Mouse (Mus musculus): ENCODE measurements around the gene D330020A13Rik. TPM values are rescaled to one million over a fixed set of nuclear protein-coding genes. Genes with fewer than 3 reads are reported as not detected.
A peak's percentile ranks its signal among the peaks of the same experiment; 100 is the strongest.
"Not testable (repeated sequence)": the region's sequence is repeated elsewhere in the genome, so short reads cannot be mapped to it uniquely, and the experiment has no call there.

D330020A13Rik gene
- polyA plus RNA-seq, 1 experiment from 2014 or later, result 0.40 TPM

DNA sequence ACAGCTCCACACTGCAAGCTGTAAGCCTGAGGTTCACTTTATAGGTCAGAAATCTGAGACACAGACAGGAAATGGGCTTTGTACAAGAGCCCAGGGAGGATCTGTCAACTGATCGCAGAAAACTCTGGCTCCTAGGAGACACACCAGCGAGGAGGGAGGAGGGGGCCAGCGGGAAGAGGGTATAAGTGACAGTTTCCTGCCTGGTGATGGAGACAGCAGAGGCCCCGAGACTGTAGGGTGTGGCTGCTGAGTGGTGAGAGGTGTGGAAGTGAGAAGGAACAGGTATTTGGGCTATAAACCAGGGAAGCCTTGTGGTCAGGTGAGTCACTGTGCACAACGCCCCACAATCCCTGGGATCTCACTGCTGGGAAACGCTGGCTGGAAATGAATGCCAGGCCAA lies 30.0 kb upstream of the D330020A13Rik start:
- Histone ChIP-seq H3K4me2 (replicated peaks) (no peak overlapping the region), H3K4me1 (replicated peaks) (0 out of 2 replicates have a peak, but pooled peaks cover 3% of the 10 kb centered on the region), H3K9ac (no peak overlapping the region), H3K27ac (no peak overlapping the region), H3K4me3 (replicated peaks) (no peak overlapping the region), H3K36me3 (no peaks in the 10 kb centered on the region), H3K9me3 (no peaks in the 10 kb centered on the region), H3K27me3 (replicated peaks) (no peaks in the 10 kb centered on the region)
- peak; percentile 90 for ATAC-seq
- 24% methylated on average over 6 of the region's 6 CpGs for WGBS

- Histone ChIP-seq H3K27ac (no peak overlapping the region), H3K4me1 (replicated peaks) (no peaks in the 10 kb centered on the region), H3K36me3 (no peaks in the 10 kb centered on the region), H3K9me3 (no peaks in the 10 kb centered on the region), H3K9ac (no peak overlapping the region), H3K4me3 (replicated peaks) (no peak overlapping the region), H3K27me3 (replicated peaks) (no peaks in the 10 kb centered on the region), H3K4me2 (replicated peaks) (no peak overlapping the region)
- WGBS, result 74% methylated on average over 8 of the region's 8 CpGs
- ATAC-seq, result no peak
Measured at GRCm38 (mm10) chr6:120274181-120274580, 20.0 kb upstream of the D330020A13Rik start.

DNA sequence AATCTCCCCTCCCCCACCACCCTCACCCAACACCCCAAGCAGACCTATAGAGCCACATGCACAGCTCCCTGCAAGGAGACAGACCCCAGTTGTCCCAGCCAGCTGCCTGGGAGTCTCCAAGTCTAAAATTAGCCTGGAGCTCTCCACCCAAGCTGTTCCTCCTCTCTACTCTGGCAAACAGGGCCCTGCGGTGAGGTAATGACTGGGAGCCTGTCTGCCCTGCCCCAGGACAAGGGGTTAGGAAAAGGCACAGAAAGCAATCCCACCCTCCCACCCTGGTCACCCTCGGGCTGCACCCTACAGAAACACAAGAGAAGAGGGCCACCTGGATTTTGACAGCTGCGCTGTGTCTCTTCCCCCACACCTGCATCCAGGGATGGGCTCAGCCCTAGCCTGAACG lies 19.3 kb upstream of the D330020A13Rik start:
- Histone ChIP-seq H3K4me2 (replicated peaks) (no peak overlapping the region), H3K9me3 (no peaks in the 10 kb centered on the region), H3K4me1 (replicated peaks) (no peaks in the 10 kb centered on the region), H3K9ac (no peak overlapping the region), H3K36me3 (no peaks in the 10 kb centered on the region), H3K27me3 (replicated peaks) (no peaks in the 10 kb centered on the region), H3K4me3 (replicated peaks) (no peak overlapping the region), H3K27ac (no peak overlapping the region)
- ATAC-seq, result 0 out of 2 replicates have a peak, but pooled peaks have one; percentile 28
- WGBS, result 43% methylated on average over 4 of the region's 4 CpGs

- 53% methylated on average over 6 of the region's 6 CpGs for WGBS
- Histone ChIP-seq H3K27me3 (replicated peaks) (no peaks in the 10 kb centered on the region), H3K4me3 (replicated peaks) (no peak overlapping the region), H3K4me1 (replicated peaks) (no peaks in the 10 kb centered on the region), H3K9ac (no peak overlapping the region), H3K27ac (no peak overlapping the region), H3K4me2 (replicated peaks) (no peak overlapping the region), H3K36me3 (no peaks in the 10 kb centered on the region), H3K9me3 (no peaks in the 10 kb centered on the region)
- no peak for ATAC-seq
Measured at GRCm38 (mm10) chr6:120275301-120275700, 18.9 kb upstream of the D330020A13Rik start.

GRCm38 (mm10) chr6:120276874-120277449 lies 17.2 kb upstream of the D330020A13Rik start:
- Histone ChIP-seq H3K27ac (no peak overlapping the region), H3K9ac (no peak overlapping the region), H3K4me1 (replicated peaks) (no peaks in the 10 kb centered on the region), H3K4me2 (replicated peaks) (no peak overlapping the region), H3K27me3 (replicated peaks) (no peaks in the 10 kb centered on the region), H3K36me3 (no peaks in the 10 kb centered on the region), H3K4me3 (replicated peaks) (no peak overlapping the region), H3K9me3 (no peaks in the 10 kb centered on the region)
- WGBS, result 67% methylated on average over 7 of the region's 7 CpGs
- ATAC-seq, result 0 out of 2 replicates have a peak, but pooled peaks have one; percentile 51

DNA sequence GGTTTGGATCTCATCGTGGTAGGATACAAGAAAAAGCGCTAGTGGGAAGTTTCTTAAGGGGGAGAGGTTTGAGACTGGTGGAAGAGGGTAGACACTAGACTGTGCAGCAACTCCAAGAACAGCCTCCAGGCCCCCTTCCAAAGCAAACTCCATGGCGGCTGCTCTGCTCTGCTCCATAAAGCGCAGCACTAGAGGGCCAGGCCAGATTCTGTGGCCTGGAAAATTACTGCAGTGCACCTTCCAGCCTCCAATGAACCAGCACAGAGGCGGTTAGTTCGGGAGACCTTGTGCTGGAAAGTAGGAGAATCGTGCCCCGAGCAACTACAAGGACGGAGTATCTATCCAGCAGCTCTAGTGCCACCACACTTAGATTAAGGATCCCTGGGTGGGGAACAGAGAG lies 6.9 kb upstream of the D330020A13Rik start:
- Histone ChIP-seq H3K4me1 (replicated peaks) (no peaks in the 10 kb centered on the region), H3K9me3 (no peaks in the 10 kb centered on the region), H3K36me3 (no peaks in the 10 kb centered on the region), H3K27ac (no peak overlapping the region), H3K4me2 (replicated peaks) (no peak overlapping the region), H3K4me3 (replicated peaks) (no peak overlapping the region), H3K27me3 (replicated peaks) (no peaks in the 10 kb centered on the region), H3K9ac (no peak overlapping the region)
- no peak for ATAC-seq
- 84% methylated on average over 9 of the region's 9 CpGs for WGBS

DNA sequence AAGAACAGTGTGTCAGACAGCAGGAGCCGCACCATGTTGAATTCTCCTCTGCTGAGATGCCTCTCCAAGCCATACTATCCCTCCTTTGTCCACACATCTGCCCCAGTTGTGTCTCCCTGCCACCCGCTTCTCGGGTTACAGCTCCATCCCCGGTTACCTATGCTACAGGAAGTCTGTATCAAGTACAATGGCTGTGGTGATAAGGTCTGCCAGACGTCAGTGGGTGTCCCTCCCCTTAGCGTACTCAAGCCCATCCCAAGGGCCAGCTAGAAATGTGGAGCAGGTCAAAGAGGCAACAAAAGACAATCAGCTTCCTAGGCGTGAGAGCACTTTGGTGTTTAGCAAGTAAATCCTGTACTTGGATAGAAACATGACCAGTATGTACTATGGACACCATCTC lies 5.6 kb upstream of the D330020A13Rik start:
- H3K9me3 ChIP-seq, result no peaks in the 10 kb centered on the region
- ATAC-seq, result no peak

GRCm38 (mm10) chr6:120289430-120289829 lies 4.7 kb upstream of the D330020A13Rik start:
- Histone ChIP-seq H3K9ac (no peak overlapping the region), H3K4me3 (replicated peaks) (no peak overlapping the region), H3K27ac (no peak overlapping the region), H3K4me2 (replicated peaks) (no peak overlapping the region), H3K9me3 (no peaks in the 10 kb centered on the region), H3K4me1 (replicated peaks) (no peaks in the 10 kb centered on the region), H3K36me3 (no peaks in the 10 kb centered on the region), H3K27me3 (replicated peaks) (peaks cover 9% of the 10 kb centered on the region)
- no peak for ATAC-seq
- 87% methylated on average over 4 of the region's 4 CpGs for WGBS

More for the DNA sequence above, 5.6 kb upstream of the D330020A13Rik start:
- Histone ChIP-seq H3K4me2 (replicated peaks) (no peak overlapping the region), H3K27ac (no peak overlapping the region), H3K9ac (no peak overlapping the region), H3K27me3 (replicated peaks) (peaks cover 4% of the 10 kb centered on the region; the same call in 1 of the 2 replicates), H3K4me1 (replicated peaks) (no peaks in the 10 kb centered on the region), H3K36me3 (no peaks in the 10 kb centered on the region), H3K4me3 (replicated peaks) (no peak overlapping the region)
- 38% methylated on average over 7 of the region's 7 CpGs for WGBS

DNA sequence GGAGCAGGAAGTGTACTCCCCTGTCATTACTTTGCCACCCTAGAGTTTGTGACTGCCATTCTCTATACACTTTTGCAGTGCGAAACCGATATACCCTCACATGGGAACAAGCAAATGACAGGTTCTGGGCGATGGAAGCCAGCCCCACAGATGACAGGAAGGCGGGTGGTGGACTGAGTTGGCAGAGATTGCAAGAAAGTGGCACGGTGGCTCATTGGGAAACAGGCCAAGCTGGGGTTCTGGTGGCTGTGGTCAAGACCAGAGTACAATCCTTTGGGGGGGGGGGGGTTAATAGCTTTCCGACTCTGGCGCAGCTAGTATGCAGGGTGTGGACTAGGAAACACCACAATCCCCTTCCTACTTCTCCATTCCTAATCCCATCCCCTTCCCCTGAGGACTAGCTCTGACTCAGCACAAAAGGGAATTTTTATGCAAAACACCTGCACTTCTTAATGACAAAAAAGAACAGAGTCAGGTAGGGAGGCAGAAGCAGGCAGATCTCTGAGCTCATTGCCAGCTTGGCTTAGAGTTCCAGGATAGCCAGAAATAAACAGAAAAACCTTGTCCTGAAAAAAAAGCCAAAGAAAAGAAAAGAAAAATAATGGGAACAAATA lies 2.7 kb upstream of the D330020A13Rik start:
- no peak overlapping the region for H3K4me2 ChIP-seq (replicated peaks)
- 82% methylated on average over 7 of the region's 7 CpGs for WGBS
- H3K4me3 ChIP-seq (replicated peaks), result no peak overlapping the region
- H3K4me1 ChIP-seq (replicated peaks), result peaks cover 4% of the 10 kb centered on the region; the same call in 1 of the 2 replicates
- ATAC-seq, result no peak
- H3K36me3 ChIP-seq, result no peaks in the 10 kb centered on the region
- H3K27ac ChIP-seq, result no peak overlapping the region
- H3K9me3 ChIP-seq, result no peaks in the 10 kb centered on the region
- H3K27me3 ChIP-seq (replicated peaks), result peaks cover 9% of the 10 kb centered on the region
- no peak overlapping the region for H3K9ac ChIP-seq

GRCm38 (mm10) chr6:120294785-120295133 lies 595 bp downstream of the D330020A13Rik start:
- H3K4me3 ChIP-seq (replicated peaks), result peak overlapping the region; percentile 77
- H3K4me2 ChIP-seq (replicated peaks), result peak overlapping the region; percentile 99
- H3K36me3 ChIP-seq, result no peaks in the 10 kb centered on the region
- no peaks in the 10 kb centered on the region for H3K9me3 ChIP-seq
- H3K9ac ChIP-seq, result peak overlapping the region; percentile 65
- peak; percentile 94 for ATAC-seq
- WGBS, result 2% methylated on average over 16 of the region's 16 CpGs
- H3K4me1 ChIP-seq (replicated peaks), result peaks cover 4% of the 10 kb centered on the region; the same call in 1 of the 2 replicates
- peak overlapping the region; percentile 52 for H3K27ac ChIP-seq
- H3K27me3 ChIP-seq (replicated peaks), result peaks cover 9% of the 10 kb centered on the region

GRCm38 (mm10) chr6:120296589-120296988 lies 2.4 kb downstream of the D330020A13Rik start:
- not testable (repeated sequence) for H3K36me3 ChIP-seq; H3K9ac ChIP-seq; ATAC-seq; H3K27me3 ChIP-seq (replicated peaks); H3K27ac ChIP-seq; H3K4me2 ChIP-seq (replicated peaks); H3K4me1 ChIP-seq (replicated peaks); H3K9me3 ChIP-seq; H3K4me3 ChIP-seq (replicated peaks)
- 88% methylated on average over 2 of the region's 2 CpGs for WGBS

DNA sequence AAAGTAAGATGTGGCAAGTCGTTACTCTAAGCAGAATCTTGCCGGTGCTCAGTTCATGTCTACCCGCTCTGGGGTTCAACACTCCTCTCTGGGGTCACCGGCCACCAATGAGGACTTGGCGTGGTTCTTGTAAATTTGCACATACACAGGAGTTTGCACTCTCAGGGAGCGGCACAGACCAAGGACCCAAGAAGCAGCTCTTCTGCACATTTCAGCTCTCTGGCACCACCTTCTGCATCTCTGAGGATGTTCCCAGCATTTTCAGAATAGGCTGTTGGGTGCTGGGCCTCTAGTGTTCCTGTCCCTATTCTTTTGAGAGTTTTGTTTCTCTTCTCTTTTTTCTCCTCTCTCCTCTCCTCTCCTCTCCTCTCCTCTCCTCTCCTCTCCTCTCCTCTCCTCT lies 7.0 kb downstream of the D330020A13Rik start:
- no peak overlapping the region for H3K27ac ChIP-seq
- no peaks in the 10 kb centered on the region for H3K4me1 ChIP-seq (replicated peaks)
- H3K4me2 ChIP-seq (replicated peaks), result no peak overlapping the region
- 20% methylated on average over 6 of the region's 6 CpGs for WGBS
- H3K36me3 ChIP-seq, result no peaks in the 10 kb centered on the region
- peak; percentile 74 for ATAC-seq
- no peak overlapping the region for H3K9ac ChIP-seq
- no peak overlapping the region for H3K4me3 ChIP-seq (replicated peaks)
- no peaks in the 10 kb centered on the region for H3K27me3 ChIP-seq (replicated peaks)
- H3K9me3 ChIP-seq, result no peaks in the 10 kb centered on the region

DNA sequence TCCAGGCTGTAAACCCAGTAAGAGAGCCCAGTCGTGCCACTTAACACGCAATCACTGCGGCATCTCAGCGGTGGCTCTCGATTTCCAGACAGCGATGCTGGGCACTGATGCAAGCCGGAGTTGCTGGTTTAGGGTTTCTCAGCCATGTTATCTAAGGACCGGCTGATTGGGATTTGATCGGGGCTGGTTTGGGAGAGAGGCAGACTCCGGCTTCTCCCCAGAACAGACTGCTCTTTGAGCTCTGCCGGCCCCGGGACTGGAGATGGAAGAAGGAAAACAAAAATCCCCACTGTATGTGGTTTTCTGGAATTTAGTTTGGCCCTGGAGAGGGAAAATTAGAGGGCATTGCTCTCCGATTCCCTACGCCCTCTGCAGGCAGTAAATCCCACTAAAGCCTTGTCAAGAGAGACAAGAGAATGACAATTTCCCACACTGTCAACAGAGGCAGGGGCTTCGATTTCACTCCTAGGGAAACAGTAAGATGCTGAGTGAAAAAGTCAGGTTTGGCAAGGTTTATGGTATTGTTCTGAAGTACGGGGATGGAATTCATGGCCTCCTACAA lies 8.7 kb downstream of the D330020A13Rik start:
- no peak for ATAC-seq
- WGBS, result 21% methylated on average over 16 of the region's 16 CpGs

More for the DNA sequence above, 8.7 kb downstream of the D330020A13Rik start:
- H3K4me3 ChIP-seq (replicated peaks), result no peak overlapping the region
- H3K27ac ChIP-seq, result no peak overlapping the region
- no peaks in the 10 kb centered on the region for H3K9me3 ChIP-seq
- peak overlapping the region; percentile 36 for H3K4me2 ChIP-seq (replicated peaks)
- H3K9ac ChIP-seq, result no peak overlapping the region
- H3K4me1 ChIP-seq (replicated peaks), result no peaks in the 10 kb centered on the region
- no peaks in the 10 kb centered on the region for H3K27me3 ChIP-seq (replicated peaks)
- H3K36me3 ChIP-seq, result no peaks in the 10 kb centered on the region
